Mouse (Mus musculus) forebrain, embryonic 11.5 days (tissue): Measurements from ENCODE around the gene 3110040N11Rik. TPM values are rescaled to one million over a fixed set of nuclear protein-coding genes. Genes with fewer than 3 reads are reported as not detected.

Experiments used
- ATAC-seq: fragments of 200-750 bp; cut with Nextera tagmentation; replicated peaks from 2 replicates; pipeline ENCODE4 v1.8.0; 2017; ENCODE audit warnings: moderate TSS enrichment; ENCODE audit not compliant: low FRiP score
- DNase-seq: peaks from one replicate; pipeline ENCODE4 v3.0.0-alpha.2; 2017; ENCODE audit warnings: low spot score
- H3K27ac ChIP-seq: fragments of 300-500 bp; sonication (generic); 2 replicates; pipeline ENCODE4 v1.5.1; 2014; ENCODE audit warnings: low read depth, low read length
- H3K27me3 ChIP-seq: fragments of 300-500 bp; sonication (generic); 2 replicates; pipeline ENCODE4 v1.6.1; 2014; ENCODE audit warnings: mild to moderate bottlenecking, low read length, mixed read lengths; ENCODE audit not compliant: control insufficient read depth, insufficient read depth
- H3K36me3 ChIP-seq: fragments of 300-500 bp; sonication (generic); 2 replicates; pipeline ENCODE4 v1.6.1; 2014; ENCODE audit warnings: mild to moderate bottlenecking, low read length, moderate library complexity, mixed read lengths; ENCODE audit not compliant: control insufficient read depth, insufficient read depth
- H3K4me1 ChIP-seq: fragments of 300-500 bp; sonication (generic); replicated peaks from 2 replicates; pipeline ENCODE4 v1.6.1; 2014; ENCODE audit warnings: low read length, mixed read lengths; ENCODE audit not compliant: control insufficient read depth, insufficient read depth
- H3K4me2 ChIP-seq: fragments of 300-500 bp; sonication (generic); 2 replicates; pipeline ENCODE4 v1.6.1; 2014; ENCODE audit warnings: low read depth, mild to moderate bottlenecking, low read length, moderate library complexity, mixed read lengths; ENCODE audit not compliant: severe bottlenecking
- H3K4me3 ChIP-seq: fragments of 300-500 bp; sonication (generic); 2 replicates; pipeline ENCODE4 v1.5.1; 2014; ENCODE audit warnings: low read depth, low read length
- H3K9ac ChIP-seq: fragments of 300-500 bp; sonication (generic); 2 replicates; pipeline ENCODE4 v1.6.1; 2014; ENCODE audit warnings: low read length
- H3K9me3 ChIP-seq: fragments of 300-500 bp; sonication (generic); 2 replicates; pipeline ENCODE4 v1.6.1; 2016; ENCODE audit warnings: low read length, mixed read lengths; ENCODE audit not compliant: control insufficient read depth
- WGBS: fragments of 180-500 bp; shearing (Covaris S2); extraction: QIAGEN DNeasy Blood & Tissue Kit; methylation state at CpG from one replicate; pipeline ENCODE4 v1.1.7; 2014; 5-methylcytosine and 5-hydroxymethylcytosine counted together
- polyA plus RNA-seq: library from polyadenylated mRNA; unstranded; fragments of >200 nt; fragmentation: Nextera tagmentation; extraction: Ambion mirVana; gene quantifications from 2 replicates; pipeline ENCODE4 v1.2.1, GENCODE M21; 2014

3110040N11Rik gene
- polyA plus RNA-seq, 1 experiment from 2014 or later: 41.2 TPM

GRCm38 (mm10) chr7:81747956-81748355, 41.3 kb downstream of the 3110040N11Rik start:
- H3K27me3 ChIP-seq: no peaks in the 10 kb centered on the region
- H3K9me3 ChIP-seq: no peaks in the 10 kb centered on the region
- 91% methylated on average over 3 of the region's 3 CpGs for WGBS
- H3K4me3 ChIP-seq: no peak overlapping the region
- H3K9ac ChIP-seq: no peak overlapping the region
- H3K36me3 ChIP-seq: no peaks in the 10 kb centered on the region
- H3K27ac ChIP-seq: no peak overlapping the region
- no peak overlapping the region for H3K4me2 ChIP-seq
- DNase-seq (no peak), ATAC-seq (no peak)
- no peaks in the 10 kb centered on the region for H3K4me1 ChIP-seq

- H3K4me2 ChIP-seq: no peak overlapping the region
- H3K9me3 ChIP-seq: no peaks in the 10 kb centered on the region
- WGBS: 72% methylated on average over 4 of the region's 4 CpGs
- no peak overlapping the region for H3K4me3 ChIP-seq
- no peak overlapping the region for H3K27ac ChIP-seq
- no peak overlapping the region for H3K9ac ChIP-seq
- H3K27me3 ChIP-seq: no peaks in the 10 kb centered on the region
- no peak for DNase-seq
- H3K4me1 ChIP-seq: no peaks in the 10 kb centered on the region
- no peak for ATAC-seq
- no peaks in the 10 kb centered on the region for H3K36me3 ChIP-seq
Observed at GRCm38 (mm10) chr7:81744145-81744544, 45.1 kb downstream of the 3110040N11Rik start.

GRCm38 (mm10) chr7:81740010-81740409, 49.3 kb downstream of the 3110040N11Rik start:
- DNase-seq (no peak), ATAC-seq (no peak)
- H3K4me1 ChIP-seq: no peaks in the 10 kb centered on the region
- no peak overlapping the region for H3K27ac ChIP-seq
- no peak overlapping the region for H3K4me3 ChIP-seq
- H3K27me3 ChIP-seq: no peaks in the 10 kb centered on the region
- H3K36me3 ChIP-seq: no peaks in the 10 kb centered on the region
- no peak overlapping the region for H3K4me2 ChIP-seq
- 89% methylated on average over 7 of the region's 7 CpGs for WGBS
- H3K9me3 ChIP-seq: no peaks in the 10 kb centered on the region
- no peak overlapping the region for H3K9ac ChIP-seq

GRCm38 (mm10) chr7:81738720-81739385, 50.4 kb downstream of the 3110040N11Rik start:
- Histone ChIP-seq H3K27me3 (no peaks in the 10 kb centered on the region), H3K9ac (no peak overlapping the region), H3K4me3 (no peak overlapping the region), H3K27ac (no peak overlapping the region), H3K4me2 (no peak overlapping the region), H3K9me3 (no peaks in the 10 kb centered on the region), H3K4me1 (no peaks in the 10 kb centered on the region), H3K36me3 (no peaks in the 10 kb centered on the region)
- 83% methylated on average over 8 of the region's 8 CpGs for WGBS
- no peak for ATAC-seq
- DNase-seq: no peak

- H3K4me3 ChIP-seq: no peak overlapping the region
- ATAC-seq (no peak), DNase-seq (no peak)
- 67% methylated on average over 9 of the region's 9 CpGs for whole genome bisulfite sequencing
- no peak overlapping the region for H3K27ac ChIP-seq
- no peaks in the 10 kb centered on the region for H3K27me3 ChIP-seq
- no peaks in the 10 kb centered on the region for H3K36me3 ChIP-seq
- no peak overlapping the region for H3K4me2 ChIP-seq
- H3K9ac ChIP-seq: no peak overlapping the region
- no peaks in the 10 kb centered on the region for H3K9me3 ChIP-seq
- H3K4me1 ChIP-seq: no peaks in the 10 kb centered on the region
Observed at GRCm38 (mm10) chr7:81735300-81736048, 53.8 kb downstream of the 3110040N11Rik start.

- Histone ChIP-seq H3K27ac (no peak overlapping the region), H3K36me3 (no peaks in the 10 kb centered on the region), H3K4me1 (no peaks in the 10 kb centered on the region), H3K9me3 (no peaks in the 10 kb centered on the region), H3K27me3 (no peaks in the 10 kb centered on the region), H3K4me2 (no peak overlapping the region), H3K4me3 (no peak overlapping the region), H3K9ac (no peak overlapping the region)
- ATAC-seq (no peak), DNase-seq (no peak)
- whole genome bisulfite sequencing: 90% methylated on average over 12 of the region's 12 CpGs
Observed at GRCm38 (mm10) chr7:81732183-81733089, 56.8 kb downstream of the 3110040N11Rik start.

Other genes starting within 250 kb of the 3110040N11Rik start
- gene Fsd2, start 222.5 kb downstream of the 3110040N11Rik start, polyA plus RNA-seq: 0.15 and 0.25 TPM in 2 replicates
- gene Whamm, start 218.2 kb downstream of the 3110040N11Rik start, polyA plus RNA-seq: 5.3 and 7.1 TPM in 2 replicates
- gene Homer2, start 82.0 kb downstream of the 3110040N11Rik start, polyA plus RNA-seq: 29.7 and 30.1 TPM in 2 replicates
- gene Ramac, start 26.6 kb downstream of the 3110040N11Rik start, polyA plus RNA-seq: 117 and 130 TPM in 2 replicates
- 97.6 and 102 TPM in 2 replicates for gene Btbd1, start 40.0 kb upstream of the 3110040N11Rik start, polyA plus RNA-seq
- not detected in 2 replicates for gene Gm10160, start 66.3 kb upstream of the 3110040N11Rik start, polyA plus RNA-seq
- gene Tm6sf1, start 69.5 kb upstream of the 3110040N11Rik start, polyA plus RNA-seq: 11.4 and 14.3 TPM in 2 replicates
- 43.9 and 45.7 TPM in 2 replicates for gene Hdgfl3, start 145.0 kb upstream of the 3110040N11Rik start, polyA plus RNA-seq
- 0.64 and 0.76 TPM in 2 replicates for gene Bnc1, start 202.8 kb upstream of the 3110040N11Rik start, polyA plus RNA-seq